Mouse (Mus musculus) lung, adult 10 weeks (tissue): Measurements from ENCODE around the gene Tnp1. TPM values are rescaled to one million over a fixed set of nuclear protein-coding genes. Genes with fewer than 3 reads are reported as not detected.

Experiments used
- polyA plus RNA-seq: library from polyadenylated mRNA; stranded (reverse); fragments of 350-450 nt; fragmentation: Illumina TruSeq; extraction: RNeasy Lipid Tissue Mini Kit (QIAGEN cat#74804); gene quantifications from one replicate; pipeline ENCODE4 v1.2.3, GENCODE M21; 2014; ENCODE audit warnings: low read depth, low replicate concordance; ENCODE audit not compliant: insufficient read depth

Gene Tnp1
- polyA plus RNA-seq, result not detected

GRCm38 (mm10) chr1:73015731-73016130 is at the start of gene Tnp1:
TSS of gene Tnp1 (minus strand) at chr1:73015909.

Other genes starting within 250 kb of the Tnp1 start
- 213 TPM for gene Igfbp2, start 191.4 kb downstream of the Tnp1 start, polyA plus RNA-seq
- 47.9 TPM for gene Igfbp5, start 141.0 kb downstream of the Tnp1 start, polyA plus RNA-seq